ENCODE assay signal across 9 mouse cellular contexts in the genomic region with DNA sequence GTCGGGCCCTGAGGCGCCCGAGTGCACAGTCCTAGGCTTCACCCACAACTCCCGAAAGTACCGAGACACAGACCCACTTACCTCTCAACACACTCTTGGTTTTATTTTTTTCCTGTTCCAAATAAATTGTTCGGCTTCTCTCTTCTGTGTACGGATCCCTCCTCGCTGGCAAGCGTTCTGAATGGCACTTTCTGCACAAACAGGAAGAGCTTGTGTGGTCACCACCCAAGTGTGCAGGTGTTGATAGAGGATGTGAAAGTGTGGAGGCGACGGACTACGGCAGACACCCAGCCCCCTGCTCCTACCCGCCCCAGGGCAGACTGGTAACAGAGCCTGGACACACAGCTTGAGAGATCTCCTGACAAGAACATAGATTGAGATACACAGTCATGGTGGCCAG. TPM values are rescaled to one million over a fixed set of nuclear protein-coding genes. Genes with fewer than 3 reads are reported as not detected.
DNase-seq lines count a peak whose midpoint lies in the region; ATAC-seq lines count a peak whose summit lies in the region.
"Had no signal": no experiment of that assay in that cellular context is flagged by ENCODE, and none has a peak within 500 bp of the region (broad histone marks: within the 10 kb centered on the region; RNA-seq: fewer than 3 reads in every experiment).

Gene Aff3 (minus strand): TSS at position 179 of the 400 bp plus-strand sequence.

- H3K27me3 ChIP-seq in kidney, embryonic 14.5 days (ENCODE audit: control insufficient read depth, insufficient read depth, low read length) = no peaks in the 10 kb centered on the region

- no peak for DNase-seq in kidney, postnatal 4 days
- DNase-seq in c-Kit-positive CD71-negative TER-119-negative erythroid progenitor cells, embryonic 14.5 days (ENCODE audit: low read depth) = peak; percentile 31
- no peak for DNase-seq in layer of hippocampus, postnatal 36 days
- DNase-seq in thymus, postnatal 10 days (ENCODE audit: low spot score in 2 of 2) = peak; percentile 65 to 67
- no peak for DNase-seq in ovary, postnatal 36 days (ENCODE audit: low spot score)
- DNase-seq in gastrocnemius, postnatal 36 days = no peak

- intact Hi-C loops in gastrocnemius, postnatal 36 days (cut with DNase I) = no loop called here

- H3K4me1 ChIP-seq in kidney, embryonic 14.5 days (ENCODE audit: control insufficient read depth, insufficient read depth, low read length) = 0 out of 2 replicates have a peak, but pooled peaks cover 3% of the 10 kb centered on the region

- H3K36me3 ChIP-seq in kidney, embryonic 14.5 days (ENCODE audit: control insufficient read depth, insufficient read depth, low read length) = no peaks in the 10 kb centered on the region

- H3K4me2 ChIP-seq in kidney, embryonic 14.5 days (replicated peaks; ENCODE audit: low read depth, low read length) = no peak within 1 kb of the TSS

- no peak within 1 kb of the TSS for H3K4me3 ChIP-seq in kidney, embryonic 14.5 days (ENCODE audit: low read length)

- no peak within 1 kb of the TSS for H3K9ac ChIP-seq in kidney, embryonic 14.5 days (ENCODE audit: low read depth, low read length)

- 72% methylated on average over 13 of the region's 13 CpGs for WGBS in kidney, embryonic 14.5 days

- H3K9me3 ChIP-seq in kidney, embryonic 14.5 days (ENCODE audit: control insufficient read depth, low read length) = no peaks in the 10 kb centered on the region

- no peak for ATAC-seq in kidney, embryonic 14.5 days (ENCODE audit: low FRiP score, low TSS enrichment)
- peak; percentile 68 for ATAC-seq in megakaryocyte progenitor cell, adult 5-6 weeks (replicated peaks; ENCODE audit: poor library complexity)

- peak within 1 kb of the TSS; percentile 44; the same call in 1 of the 2 replicates for H3K27ac ChIP-seq in kidney, embryonic 14.5 days (ENCODE audit: low read depth, low read length)
- H3K27ac ChIP-seq: macrophage had no signal

RNA-seq across cellular contexts. Expression of gene Aff3, which starts in this region (rescaled TPM):
- 8.4 and 11.9 TPM in 2 replicates for polyA plus RNA-seq in kidney, embryonic 14.5 days (2014; fragmentation: Nextera tagmentation; extraction: Ambion mirVana)
- 100 to 1,000 TPM in 1 of 2 experiments, 10 to 100 TPM in 1; 99.4 to 119 TPM for total RNA-seq in layer of hippocampus, postnatal 36 days (2021)
- 18.2 and 26.9 TPM in 2 replicates for total RNA-seq in megakaryocyte progenitor cell, adult 5-6 weeks (2015)
- 11.8 and 34.6 TPM in 2 replicates for total RNA-seq in megakaryocyte progenitor cell, adult 5-6 weeks (2017)
- 1 to 10 TPM; 1.8 to 1.9 TPM for total RNA-seq in gastrocnemius, postnatal 36 days (2021)

Comparison
In these comparisons a context has a peak if more than half of its experiments do, and no peak if none do; other contexts are left out.
1. RNA of gene Aff3 (total RNA-seq): 99.4 to 119 TPM in layer of hippocampus, postnatal 36 days and 11.8 to 34.6 TPM in megakaryocyte progenitor cell, adult 5-6 weeks; 1.8 to 1.9 TPM in gastrocnemius, postnatal 36 days; every median in the first group is over 4 times any median in the second.
2. DNase-seq: peak in c-Kit-positive CD71-negative TER-119-negative erythroid progenitor cells, embryonic 14.5 days (single experiment) and thymus, postnatal 10 days (2 of 2); none in kidney, postnatal 4 days (0 of 2), layer of hippocampus, postnatal 36 days (0 of 2), ovary, postnatal 36 days (single experiment) and gastrocnemius, postnatal 36 days (0 of 2).